Mouse (Mus musculus) thymus, adult 2 months (tissue): Measurements from ENCODE around the gene Fam160a1. TPM values are rescaled to one million over a fixed set of nuclear protein-coding genes. Genes with fewer than 3 reads are reported as not detected.

Experiments
- DNase-seq: peaks from one replicate; pipeline ENCODE4 v3.0.0; 2021
- H3K27ac ChIP-seq: fragments of 200-500 bp; 2 replicates; pipeline ENCODE4 v1.5.1; 2012; ENCODE audit warnings: low read length, control low read depth; ENCODE audit not compliant: control insufficient read depth, insufficient read depth
- H3K27me3 ChIP-seq: fragments of 200-500 bp; 2 replicates; pipeline ENCODE4 v1.6.1; 2012; ENCODE audit warnings: mild to moderate bottlenecking, low read length, moderate library complexity, mixed read lengths; ENCODE audit not compliant: control insufficient read depth, insufficient read depth
- H3K36me3 ChIP-seq: fragments of 200-500 bp; 2 replicates; pipeline ENCODE4 v1.6.1; 2012; ENCODE audit warnings: mild to moderate bottlenecking, low read length, moderate library complexity; ENCODE audit not compliant: control insufficient read depth, insufficient read depth
- H3K4me1 ChIP-seq: fragments of 200-500 bp; replicated peaks from 2 replicates; pipeline ENCODE4 v1.6.1; 2012; ENCODE audit warnings: low read length; ENCODE audit not compliant: control insufficient read depth, insufficient read depth
- H3K4me3 ChIP-seq: fragments of 200-500 bp; 2 replicates; pipeline ENCODE4 v1.5.1; 2012; ENCODE audit warnings: mild to moderate bottlenecking, low read length, control low read depth, moderate library complexity; ENCODE audit not compliant: control insufficient read depth, insufficient read depth
- CTCF ChIP-seq: fragments of 200-500 bp; IDR thresholded peaks from 2 replicates; pipeline ENCODE4 v1.5.1; 2012; ENCODE audit warnings: mild to moderate bottlenecking, control low read depth, low read length, moderate library complexity, borderline replicate concordance; ENCODE audit not compliant: control insufficient read depth, poor library complexity, insufficient read depth; ENCODE audit errors: extremely low read depth
- POLR2A ChIP-seq: fragments of 200-500 bp; IDR thresholded peaks from 2 replicates; pipeline ENCODE4 v1.6.1; 2012; ENCODE audit warnings: mild to moderate bottlenecking, low read length, control low read depth, moderate library complexity; ENCODE audit not compliant: control insufficient read depth, poor library complexity, insufficient read depth; ENCODE audit errors: extremely low read depth
- WGBS: fragments of 180-500 bp; shearing (Covaris S2); methylation state at CpG from one replicate; pipeline ENCODE4 v1.1.7; 2018; 5-methylcytosine and 5-hydroxymethylcytosine counted together
- polyA plus RNA-seq: library from polyadenylated mRNA; depleted of rRNA; stranded (reverse); fragments of >200 nt; gene quantifications from 2 replicates; pipeline ENCODE4 v1.2.3, GENCODE M21; 2012

Fam160a1 gene
- polyA plus RNA-seq, 1 experiment = 5.4 TPM

GRCm38 (mm10) chr3:85636716-85637447, 180.2 kb downstream of the Fam160a1 start:
- Histone ChIP-seq H3K4me3 (no peak overlapping the region), H3K4me1 (no peaks in the 10 kb centered on the region), H3K27me3 (no peaks in the 10 kb centered on the region), H3K27ac (no peak overlapping the region), H3K36me3 (no peaks in the 10 kb centered on the region)
- TF ChIP-seq POLR2A (no peak), CTCF (no peak)
- DNase-seq = no peak
- WGBS = 92% methylated on average over 5 of the region's 5 CpGs

- H3K27me3 ChIP-seq = no peaks in the 10 kb centered on the region
- 98% methylated on average over 2 of the region's 2 CpGs for WGBS
- H3K36me3 ChIP-seq = no peaks in the 10 kb centered on the region
- DNase-seq = no peak
- no peaks in the 10 kb centered on the region for H3K4me1 ChIP-seq
- H3K27ac ChIP-seq = no peak overlapping the region
- no peak overlapping the region for H3K4me3 ChIP-seq
- TF ChIP-seq CTCF = no peak
- TF ChIP-seq POLR2A = no peak
These were observed 181.5 kb downstream of the Fam160a1 start for GRCm38 (mm10) chr3:85635591-85635990.

- no peaks in the 10 kb centered on the region for H3K36me3 ChIP-seq
- H3K27me3 ChIP-seq = no peaks in the 10 kb centered on the region
- H3K4me1 ChIP-seq = no peaks in the 10 kb centered on the region
- TF ChIP-seq CTCF = no peak
- no peak for TF ChIP-seq POLR2A
- no peak overlapping the region for H3K4me3 ChIP-seq
- 76% methylated on average over 2 of the region's 2 CpGs for WGBS
- DNase-seq = no peak
- H3K27ac ChIP-seq = no peak overlapping the region
These were observed 182.0 kb downstream of the Fam160a1 start for GRCm38 (mm10) chr3:85635126-85635419.

- Histone ChIP-seq H3K27ac (no peak overlapping the region), H3K27me3 (no peaks in the 10 kb centered on the region), H3K4me3 (no peak overlapping the region), H3K4me1 (no peaks in the 10 kb centered on the region), H3K36me3 (no peaks in the 10 kb centered on the region)
- 94% methylated on average over 8 of the region's 8 CpGs for WGBS
- TF ChIP-seq CTCF (no peak), POLR2A (no peak)
- no peak for DNase-seq
These were observed 182.5 kb downstream of the Fam160a1 start for GRCm38 (mm10) chr3:85634389-85635125.

GRCm38 (mm10) chr3:85633733-85634132, 183.4 kb downstream of the Fam160a1 start:
- Histone ChIP-seq H3K4me1 (no peaks in the 10 kb centered on the region), H3K36me3 (no peaks in the 10 kb centered on the region), H3K27me3 (no peaks in the 10 kb centered on the region), H3K4me3 (no peak overlapping the region), H3K27ac (no peak overlapping the region)
- no peak for TF ChIP-seq CTCF
- TF ChIP-seq POLR2A = no peak
- no peak for DNase-seq
- 92% methylated on average over 2 of the region's 2 CpGs for WGBS

GRCm38 (mm10) chr3:85629895-85630510, 187.1 kb downstream of the Fam160a1 start:
- Histone ChIP-seq H3K4me3 (no peak overlapping the region), H3K27me3 (no peaks in the 10 kb centered on the region), H3K27ac (no peak overlapping the region), H3K4me1 (no peaks in the 10 kb centered on the region), H3K36me3 (no peaks in the 10 kb centered on the region)
- TF ChIP-seq CTCF (no peak), POLR2A (no peak)
- DNase-seq = no peak
- 94% methylated on average over 4 of the region's 4 CpGs for WGBS

GRCm38 (mm10) chr3:85619751-85620150, 197.3 kb downstream of the Fam160a1 start:
- no peak overlapping the region for H3K4me3 ChIP-seq
- 95% methylated on average over 1 of the region's 1 CpGs for WGBS
- H3K27me3 ChIP-seq = no peaks in the 10 kb centered on the region
- H3K4me1 ChIP-seq = no peaks in the 10 kb centered on the region
- DNase-seq = no peak
- no peak for TF ChIP-seq CTCF
- TF ChIP-seq POLR2A = no peak
- no peaks in the 10 kb centered on the region for H3K36me3 ChIP-seq
- no peak overlapping the region for H3K27ac ChIP-seq
